Mouse (Mus musculus): Measurements from ENCODE around the gene Blmh.

GRCm38 (mm10) chr11:77021749-77022396 is 97.3 kb downstream of the Blmh start:
- TF ChIP-seq EP300 (optimal IDR thresholded peaks at IDR 0.05) (no peak), CTCF (IDR thresholded peaks at IDR 0.05; ENCODE audit: low read depth) (no peak)
